Mouse (Mus musculus) left cerebral cortex, postnatal 14 days (tissue): ENCODE results near the gene Alg12. TPM values are rescaled to one million over a fixed set of nuclear protein-coding genes. Genes with fewer than 3 reads are reported as not detected.

Source experiments
- DNase-seq, 2 experiments: peaks; one replicate each; pipeline ENCODE4 v3.0.0; 2021 to 2022; ENCODE audit warnings: low spot score in 2 of 2, mixed read lengths in 1 of 2
- intact Hi-C: fragments of 180-260 bp; cut with DNase I; formaldehyde crosslinking; loops from one replicate; pipeline ENCODE4 v1.15.1; 2025
- total RNA-seq, 2 experiments: library from RNA; stranded (reverse); gene quantifications; 2 replicates each; pipeline ENCODE4 v1.2.3; 2021

Alg12 gene
- total RNA-seq, 2 experiments from 2014 or later, result 10.3 to 12.3 TPM

- intact Hi-C loops, result no loop called here
- DNase-seq, result no peak
Observed at GRCm38 (mm10) chr15:88856613-88857012, 37.5 kb upstream of the Alg12 start.

- intact Hi-C loops, result no loop called here
- DNase-seq, result no peak
Observed at GRCm38 (mm10) chr15:88855896-88856417, 36.8 kb upstream of the Alg12 start.

DNA sequence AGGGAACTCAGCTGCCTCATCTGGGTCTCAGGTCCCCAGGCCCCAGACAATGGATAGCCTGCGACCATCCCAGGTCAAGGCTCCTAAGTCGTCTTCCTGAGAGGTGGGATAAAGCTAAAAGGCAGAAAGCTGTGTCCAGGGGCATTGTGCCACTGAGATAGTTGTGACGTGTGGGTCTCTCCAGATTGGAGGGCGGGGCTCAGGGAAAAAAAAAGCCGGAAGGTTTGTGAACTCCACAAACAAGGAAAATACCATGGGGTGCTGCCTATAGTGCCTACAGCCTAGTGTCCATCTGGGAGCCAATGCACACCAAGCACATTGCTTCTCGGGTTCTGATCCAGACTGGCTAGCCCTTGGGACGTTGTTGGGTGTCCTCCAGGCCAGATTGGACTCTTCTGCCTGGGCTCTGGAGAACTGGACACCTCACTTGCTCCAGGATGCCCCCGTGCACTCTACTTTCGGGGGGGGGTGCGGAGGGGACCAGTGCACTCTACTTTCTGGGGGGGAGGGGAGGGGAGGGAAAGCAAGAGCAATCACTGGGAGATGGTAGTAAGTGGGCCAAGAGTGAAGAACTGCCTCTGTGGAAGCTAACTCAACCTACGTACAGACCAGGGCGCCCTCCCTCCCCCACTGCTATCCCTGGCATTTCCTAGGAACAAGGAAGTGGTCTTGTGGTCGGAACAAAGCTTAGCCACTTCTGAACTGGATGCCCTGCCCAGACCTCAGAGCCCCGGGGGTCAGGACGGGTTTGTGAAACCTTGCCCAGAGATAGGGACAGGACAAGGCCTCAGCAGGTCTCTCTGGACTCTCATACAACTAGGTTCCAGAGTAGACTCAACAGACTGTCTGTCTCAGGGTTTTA, 36.1 kb upstream of the Alg12 start:
- intact Hi-C loops, result no loop called here
- no peak for DNase-seq

DNA sequence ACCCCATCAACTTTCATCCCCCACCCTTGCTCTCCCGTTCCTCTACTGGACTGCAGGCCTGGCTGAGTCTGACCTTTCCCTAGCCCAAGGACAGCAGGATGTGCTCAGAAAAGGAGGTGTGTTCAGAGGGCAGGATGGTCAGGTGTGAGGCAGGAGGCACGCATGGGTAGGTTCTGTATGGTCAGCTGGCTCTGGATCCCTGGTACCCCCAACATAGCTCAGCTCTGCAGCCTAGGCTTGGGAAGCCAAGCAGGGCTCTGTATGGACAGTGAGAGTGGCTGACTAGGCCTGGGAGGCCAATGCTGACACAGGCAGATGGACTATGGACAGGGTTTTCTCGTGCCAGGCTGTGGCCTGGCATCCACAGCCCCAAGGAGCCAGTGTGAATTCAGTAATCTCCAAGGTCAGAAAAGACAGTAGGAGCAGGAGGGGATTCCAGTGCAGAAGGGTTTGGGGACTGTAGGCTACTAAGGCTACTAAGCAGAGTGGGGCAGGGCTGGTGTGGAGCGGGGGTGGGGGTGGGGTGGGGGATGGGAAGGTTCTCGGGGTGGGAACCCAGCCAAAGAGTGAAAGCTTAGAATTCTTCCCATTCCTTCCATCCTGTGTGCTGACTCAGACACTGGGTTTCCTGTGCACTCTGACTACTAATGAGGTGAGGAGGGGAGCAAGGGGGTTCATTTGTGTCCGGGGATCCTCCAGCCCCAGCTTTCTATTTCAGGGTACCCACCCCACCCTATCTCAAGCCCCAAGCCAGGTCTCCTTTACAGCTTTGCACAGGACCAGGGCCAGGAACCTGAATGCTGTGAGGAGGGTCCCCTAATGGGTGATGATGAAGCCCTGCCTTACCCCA, 35.2 kb upstream of the Alg12 start:
- intact Hi-C loops, result no loop called here
- no peak for DNase-seq

DNA sequence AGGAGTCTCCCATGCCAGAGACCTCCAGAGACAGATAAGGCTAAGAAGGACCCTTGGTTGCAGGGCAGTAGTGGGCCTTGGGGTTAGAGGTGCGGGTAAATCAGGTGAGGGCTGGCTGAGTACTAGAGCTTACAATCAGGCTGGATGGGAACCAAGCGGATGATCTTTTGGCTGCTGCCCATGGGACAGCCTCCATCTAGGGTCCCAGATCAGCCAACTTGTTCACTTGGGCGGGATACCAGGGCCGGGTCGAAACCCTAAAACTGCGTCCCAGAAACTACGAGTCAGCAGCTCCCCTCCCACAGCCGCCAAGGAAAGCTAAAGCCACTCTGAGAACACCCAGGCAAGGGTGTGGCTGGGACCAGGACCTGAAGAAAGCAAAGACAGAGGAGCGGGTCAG, 34.0 kb upstream of the Alg12 start:
- intact Hi-C loops, result no loop called here

GRCm38 (mm10) chr15:88851507-88852149, 32.5 kb upstream of the Alg12 start:
- DNase-seq, result no peak
- intact Hi-C loops, result no loop called here

More for the DNA sequence above, 34.0 kb upstream of the Alg12 start:
- no peak for DNase-seq

GRCm38 (mm10) chr15:88851076-88851475, 32.0 kb upstream of the Alg12 start:
- intact Hi-C loops, result no loop called here
- no peak for DNase-seq

DNA sequence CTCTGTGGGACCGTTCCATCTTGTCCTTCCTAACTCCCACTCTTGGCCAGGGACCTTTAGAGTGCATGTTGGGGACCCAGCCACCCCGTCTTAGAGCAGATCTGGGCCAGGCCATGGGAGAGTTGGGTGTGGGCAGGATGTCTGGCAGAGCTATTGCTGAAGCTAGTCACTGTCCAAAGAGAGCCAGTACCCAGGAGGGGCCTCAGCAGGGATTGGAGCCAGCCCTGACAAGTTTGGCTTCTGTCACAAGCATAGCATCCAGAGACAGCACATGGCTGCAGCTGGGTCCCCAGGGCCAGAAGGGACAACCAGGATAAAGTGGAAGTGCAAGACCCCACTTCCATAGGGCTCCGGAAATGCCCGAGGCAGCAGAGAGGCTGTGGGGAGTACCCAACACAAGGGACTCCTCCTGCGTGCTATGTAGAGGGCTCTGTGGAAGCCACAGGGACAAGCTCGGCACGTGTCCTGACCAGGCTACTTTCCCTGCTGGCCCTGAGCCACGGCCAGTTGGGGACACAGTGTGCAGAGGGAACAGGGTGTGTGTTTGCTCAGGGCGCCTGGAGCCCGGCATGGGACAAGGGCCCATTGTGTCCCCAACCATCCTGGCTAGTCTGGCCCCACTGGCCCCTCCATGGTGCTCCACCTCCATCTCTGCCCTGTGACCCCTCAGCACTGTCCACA, 31.2 kb upstream of the Alg12 start:
- intact Hi-C loops, result no loop called here
- DNase-seq, result peak; percentile 80 to 90

GRCm38 (mm10) chr15:88849621-88850020, 30.5 kb upstream of the Alg12 start:
- intact Hi-C loops, result no loop called here
- no peak for DNase-seq

GRCm38 (mm10) chr15:88848661-88849060, 29.5 kb upstream of the Alg12 start:
- DNase-seq, result no peak
- intact Hi-C loops, result no loop called here

DNA sequence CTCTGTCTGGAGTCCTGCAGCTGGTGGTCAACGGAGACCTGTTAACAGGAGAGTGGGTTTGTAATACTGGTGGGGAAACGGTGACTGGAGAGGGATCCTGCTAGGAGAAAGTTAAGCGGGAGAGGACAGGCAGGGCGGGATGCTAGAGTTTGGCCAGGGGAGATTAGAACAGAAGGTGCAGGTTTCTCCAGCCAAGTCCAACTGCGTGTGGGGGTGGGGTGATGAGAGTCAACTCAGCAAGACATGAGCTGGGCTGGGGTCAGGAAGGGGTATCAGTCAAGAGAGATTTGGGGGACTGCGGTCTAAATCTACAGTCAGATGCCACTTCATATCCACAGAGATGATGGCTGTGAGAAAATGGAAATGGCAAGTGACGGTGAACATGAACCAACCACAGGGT, 25.8 kb upstream of the Alg12 start:
- intact Hi-C loops, result no loop called here

DNA sequence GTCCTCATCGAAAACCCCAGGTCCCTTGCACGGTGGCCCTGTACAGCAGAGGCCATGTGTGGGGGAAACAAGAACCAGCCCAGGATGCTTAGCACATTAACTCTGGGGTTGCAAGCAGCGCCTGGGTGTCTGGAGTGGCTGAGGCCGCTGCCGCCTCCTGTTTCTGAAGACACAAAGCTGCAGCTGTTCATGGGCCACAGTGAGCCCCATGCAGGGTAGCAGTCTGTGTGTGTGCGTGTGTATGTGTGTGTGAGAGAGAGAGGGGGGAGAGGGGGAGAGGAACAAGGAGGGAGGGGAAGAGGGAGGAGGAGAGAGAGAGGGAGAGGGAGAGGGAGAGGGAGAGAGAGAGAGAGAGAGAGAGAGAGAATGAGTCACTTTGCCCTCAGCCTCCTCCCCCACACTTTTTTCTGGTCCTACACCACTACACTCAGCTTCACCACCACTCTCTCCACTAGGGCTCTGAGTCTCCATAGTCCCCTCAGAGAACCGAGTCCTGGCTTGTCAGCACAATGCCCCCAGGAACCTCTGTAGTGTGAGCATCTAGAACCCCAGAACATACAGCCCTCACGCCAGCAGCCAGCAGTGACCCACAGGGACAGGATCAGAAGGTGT, 24.5 kb upstream of the Alg12 start:
- no peak for DNase-seq
- intact Hi-C loops, result no loop called here

More for the DNA sequence above, 25.8 kb upstream of the Alg12 start:
- DNase-seq, result no peak

GRCm38 (mm10) chr15:88842300-88842673, 23.2 kb upstream of the Alg12 start:
- intact Hi-C loops, result no loop called here

GRCm38 (mm10) chr15:88841580-88842299, 22.6 kb upstream of the Alg12 start:
- intact Hi-C loops, result no loop called here
- DNase-seq, result no peak

More at GRCm38 (mm10) chr15:88842300-88842673, 23.2 kb upstream of the Alg12 start:
- DNase-seq, result no peak

GRCm38 (mm10) chr15:88841160-88841559, 22.0 kb upstream of the Alg12 start:
- no peak for DNase-seq
- intact Hi-C loops, result no loop called here

GRCm38 (mm10) chr15:88840126-88840525, 21.0 kb upstream of the Alg12 start:
- DNase-seq, result no peak
- intact Hi-C loops, result no loop called here

DNA sequence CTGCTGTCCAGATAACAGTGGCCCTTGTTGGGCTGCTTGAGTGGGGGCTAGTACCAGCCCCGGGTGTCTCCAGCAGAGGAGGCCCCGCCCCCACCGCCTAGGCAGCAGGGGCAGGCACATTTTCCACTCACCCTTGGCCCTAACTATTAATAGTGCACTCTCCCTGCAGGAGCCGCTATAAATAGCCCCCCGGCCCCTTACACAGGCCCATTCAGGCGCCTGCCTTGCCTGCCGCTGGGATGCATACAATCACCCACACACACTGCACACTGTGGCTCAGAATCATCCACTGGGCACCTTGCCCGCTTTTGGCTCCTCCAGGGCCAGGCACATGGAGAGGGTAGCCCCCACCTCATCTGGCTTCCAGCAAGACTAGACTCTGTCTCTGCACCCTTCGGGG, 20.2 kb upstream of the Alg12 start:
- peak; percentile 77 to 82 for DNase-seq
- intact Hi-C loops, result no loop called here

- intact Hi-C loops, result no loop called here
- DNase-seq, result no peak
Observed at GRCm38 (mm10) chr15:88837977-88838376, 18.9 kb upstream of the Alg12 start.
